Mouse (Mus musculus) 3134 (cell line): ENCODE measurements around the gene Atp6v1e1.
A peak's percentile ranks its signal among the peaks of the same experiment; 100 is the strongest.
"Not testable (repeated sequence)": the region's sequence is repeated elsewhere in the genome, so short reads cannot be mapped to it uniquely, and the experiment has no call there.

Source experiments
- DNase-seq: peaks from one replicate; pipeline ENCODE4 v3.0.0-alpha.2; 2011; ENCODE audit warnings: low spot score; ENCODE audit not compliant: insufficient read length; ENCODE audit errors: extremely low read depth

Gene Atp6v1e1

GRCm38 (mm10) chr6:120822307-120822928 is at the start of gene Atp6v1e1:
TSS of gene Atp6v1e1 (minus strand) at chr6:120822793.
- DNase-seq: peak; percentile 95

GRCm38 (mm10) chr6:120871286-120871685 is 48.7 kb upstream of the Atp6v1e1 start:
- no peak for DNase-seq

GRCm38 (mm10) chr6:120868824-120869223 is 46.2 kb upstream of the Atp6v1e1 start:
- no peak for DNase-seq

- peak; percentile 39 for DNase-seq
Observed at GRCm38 (mm10) chr6:120866051-120866814, 43.6 kb upstream of the Atp6v1e1 start.

- peak; percentile 62 for DNase-seq
Observed at GRCm38 (mm10) chr6:120860079-120860478, 37.5 kb upstream of the Atp6v1e1 start.

- no peak for DNase-seq
Observed at GRCm38 (mm10) chr6:120858217-120858711, 35.7 kb upstream of the Atp6v1e1 start.

- DNase-seq: no peak
Observed at GRCm38 (mm10) chr6:120854413-120854812, 31.8 kb upstream of the Atp6v1e1 start.

GRCm38 (mm10) chr6:120850720-120851119 is 28.1 kb upstream of the Atp6v1e1 start:
- DNase-seq: not testable (repeated sequence)

- DNase-seq: no peak
Observed at GRCm38 (mm10) chr6:120841754-120842153, 19.2 kb upstream of the Atp6v1e1 start.

GRCm38 (mm10) chr6:120840258-120840657 is 17.7 kb upstream of the Atp6v1e1 start:
- no peak for DNase-seq

GRCm38 (mm10) chr6:120837152-120837530 is 14.5 kb upstream of the Atp6v1e1 start:
- peak; percentile 16 for DNase-seq

GRCm38 (mm10) chr6:120836389-120837151 is 14.0 kb upstream of the Atp6v1e1 start:
- DNase-seq: no peak

GRCm38 (mm10) chr6:120835474-120836374 is 13.1 kb upstream of the Atp6v1e1 start, which contains the start of gene Bcl2l13:
TSS of gene Bcl2l13 (plus strand) at chr6:120836212.
- DNase-seq: peak; percentile 96

GRCm38 (mm10) chr6:120834766-120835321 is 12.3 kb upstream of the Atp6v1e1 start:
- DNase-seq: no peak

- no peak for DNase-seq
Observed at GRCm38 (mm10) chr6:120832097-120832496, 9.5 kb upstream of the Atp6v1e1 start.

- no peak for DNase-seq
Observed at GRCm38 (mm10) chr6:120830866-120831608, 8.4 kb upstream of the Atp6v1e1 start.

- DNase-seq: no peak
Observed at GRCm38 (mm10) chr6:120830056-120830455, 7.5 kb upstream of the Atp6v1e1 start.

GRCm38 (mm10) chr6:120822937-120823614 is 483 bp upstream of the Atp6v1e1 start:
- no peak for DNase-seq

GRCm38 (mm10) chr6:120821715-120822114 is 878 bp downstream of the Atp6v1e1 start:
- no peak for DNase-seq
